Mouse (Mus musculus) forebrain, embryonic 13.5 days (tissue): ENCODE measurements around the gene Antxr1. TPM values are rescaled to one million over a fixed set of nuclear protein-coding genes. Genes with fewer than 3 reads are reported as not detected.

Source experiments
- ATAC-seq: fragments of 200-750 bp; cut with Nextera tagmentation; 2 replicates; pipeline ENCODE4 v1.8.0; 2017
- H3K27ac ChIP-seq: fragments of 300-500 bp; sonication (generic); 2 replicates; pipeline ENCODE4 v1.5.1; 2015; ENCODE audit warnings: inconsistent platforms, mild to moderate bottlenecking, moderate library complexity
- H3K27me3 ChIP-seq: fragments of 300-500 bp; sonication (generic); 2 replicates; pipeline ENCODE4 v1.6.1; 2015; ENCODE audit warnings: mild to moderate bottlenecking, inconsistent platforms
- H3K36me3 ChIP-seq: fragments of 300-500 bp; sonication (generic); 2 replicates; pipeline ENCODE4 v1.6.1; 2015; ENCODE audit warnings: mild to moderate bottlenecking, inconsistent platforms; ENCODE audit not compliant: poor library complexity, severe bottlenecking
- H3K4me1 ChIP-seq: fragments of 300-500 bp; sonication (generic); 2 replicates; pipeline ENCODE4 v1.6.1; 2015; ENCODE audit warnings: inconsistent platforms
- H3K4me2 ChIP-seq: fragments of 300-500 bp; sonication (generic); 2 replicates; pipeline ENCODE4 v1.6.1; 2015; ENCODE audit warnings: inconsistent platforms, mild to moderate bottlenecking, moderate library complexity
- H3K4me3 ChIP-seq: fragments of 300-500 bp; sonication (generic); 2 replicates; pipeline ENCODE4 v1.5.1; 2015; ENCODE audit warnings: mild to moderate bottlenecking, inconsistent platforms
- H3K9ac ChIP-seq: fragments of 300-500 bp; sonication (generic); 2 replicates; pipeline ENCODE4 v1.6.1; 2015; ENCODE audit warnings: mild to moderate bottlenecking, inconsistent platforms
- H3K9me3 ChIP-seq: fragments of 300-500 bp; sonication (generic); replicated peaks from 2 replicates; pipeline ENCODE4 v1.6.1; 2016; ENCODE audit warnings: inconsistent platforms
- whole genome bisulfite sequencing: fragments of 180-500 bp; shearing (Covaris S2); methylation state at CpG from one replicate; pipeline ENCODE4 v1.1.7; 2015; 5-methylcytosine and 5-hydroxymethylcytosine counted together
- polyA plus RNA-seq: library from polyadenylated mRNA; unstranded; fragments of >200 nt; fragmentation: Nextera tagmentation; extraction: Ambion mirVana; gene quantifications from 2 replicates; pipeline ENCODE4 v1.2.1, GENCODE M21; 2015

The Antxr1 gene
- polyA plus RNA-seq, 1 experiment from 2014 or later: 2.7 TPM

DNA sequence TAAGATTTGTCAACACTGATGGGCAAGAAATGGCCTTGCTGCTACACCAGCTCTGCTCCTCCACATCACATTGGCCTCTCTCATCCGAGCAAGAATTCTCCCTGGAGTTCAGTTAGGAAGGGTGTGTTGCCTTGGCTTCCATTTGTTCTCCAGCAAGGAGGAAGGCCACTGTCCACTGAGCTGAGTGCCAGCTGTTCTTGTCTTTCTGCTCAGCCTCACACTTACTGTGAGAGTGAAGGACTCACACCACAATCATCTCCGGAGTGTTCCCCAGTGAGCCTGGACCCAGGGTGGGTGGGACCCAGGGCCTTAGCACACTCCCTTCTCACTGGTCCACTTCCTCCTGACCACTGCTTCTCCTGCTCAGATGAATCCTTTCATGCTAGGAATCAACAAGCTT is 8.7 kb downstream of the Antxr1 start:
- WGBS: 90% methylated on average over 2 of the region's 2 CpGs
- Histone ChIP-seq H3K4me3 (no peak overlapping the region), H3K36me3 (no peaks in the 10 kb centered on the region), H3K4me2 (no peak overlapping the region), H3K9me3 (no peaks in the 10 kb centered on the region), H3K4me1 (peaks cover 5% of the 10 kb centered on the region), H3K27me3 (no peaks in the 10 kb centered on the region), H3K27ac (no peak overlapping the region), H3K9ac (no peak overlapping the region)
- no peak for ATAC-seq

DNA sequence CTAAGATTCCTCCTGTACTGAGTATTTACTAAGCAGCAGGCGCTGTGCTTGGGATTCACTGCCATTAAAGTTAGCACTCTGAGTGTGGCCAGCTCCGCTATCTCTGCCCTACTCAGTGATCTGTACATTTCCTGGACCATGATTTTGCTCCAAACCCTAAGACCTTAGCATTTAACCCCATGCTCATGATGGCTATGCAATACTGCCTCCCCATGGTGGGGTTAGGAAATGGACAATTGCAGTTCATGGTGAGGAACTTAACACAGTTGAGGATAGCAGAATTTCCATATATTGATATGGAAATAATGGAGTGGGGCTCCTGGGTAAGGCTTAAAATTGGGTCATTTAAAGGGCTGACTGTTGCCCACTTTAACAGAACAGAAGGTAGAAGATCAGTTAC is 12.2 kb downstream of the Antxr1 start:
- Histone ChIP-seq H3K36me3 (no peaks in the 10 kb centered on the region), H3K4me3 (no peak overlapping the region), H3K9ac (no peak overlapping the region), H3K27ac (no peak overlapping the region), H3K9me3 (no peaks in the 10 kb centered on the region), H3K4me2 (no peak overlapping the region), H3K4me1 (no peaks in the 10 kb centered on the region), H3K27me3 (no peaks in the 10 kb centered on the region)
- 88% methylated on average over 2 of the region's 2 CpGs for WGBS
- ATAC-seq: no peak

GRCm38 (mm10) chr6:87318651-87319050 is 17.0 kb downstream of the Antxr1 start:
- no peaks in the 10 kb centered on the region for H3K4me1 ChIP-seq
- no peaks in the 10 kb centered on the region for H3K36me3 ChIP-seq
- no peak for ATAC-seq
- H3K27ac ChIP-seq: no peak overlapping the region
- H3K4me3 ChIP-seq: no peak overlapping the region
- no peaks in the 10 kb centered on the region for H3K27me3 ChIP-seq
- no peak overlapping the region for H3K9ac ChIP-seq
- H3K4me2 ChIP-seq: no peak overlapping the region
- H3K9me3 ChIP-seq: no peaks in the 10 kb centered on the region
- 92% methylated on average over 7 of the region's 7 CpGs for WGBS

DNA sequence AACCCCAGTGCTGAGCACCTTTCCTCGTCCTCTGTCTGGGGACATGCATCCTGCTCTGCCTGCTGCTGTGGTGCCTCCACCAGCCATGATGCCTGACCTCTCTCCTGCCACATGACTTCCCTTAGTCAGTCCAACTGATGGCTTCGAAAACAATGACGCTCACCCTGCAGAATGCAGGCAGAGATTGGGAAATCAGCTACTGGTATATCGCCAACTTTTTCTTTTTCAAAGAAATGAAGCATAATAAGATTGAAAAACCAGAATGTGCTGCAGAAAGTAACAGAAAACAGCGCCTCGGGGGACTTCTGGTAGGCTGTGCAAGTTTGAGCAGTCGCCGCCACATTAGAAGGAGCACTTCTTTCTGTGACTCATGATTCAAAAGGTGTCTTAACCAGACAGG is 18.7 kb downstream of the Antxr1 start:
- Histone ChIP-seq H3K27me3 (no peaks in the 10 kb centered on the region), H3K4me2 (no peak overlapping the region), H3K36me3 (no peaks in the 10 kb centered on the region), H3K27ac (no peak overlapping the region), H3K4me3 (no peak overlapping the region), H3K4me1 (no peaks in the 10 kb centered on the region), H3K9me3 (no peaks in the 10 kb centered on the region), H3K9ac (no peak overlapping the region)
- ATAC-seq: no peak
- WGBS: 87% methylated on average over 8 of the region's 8 CpGs

DNA sequence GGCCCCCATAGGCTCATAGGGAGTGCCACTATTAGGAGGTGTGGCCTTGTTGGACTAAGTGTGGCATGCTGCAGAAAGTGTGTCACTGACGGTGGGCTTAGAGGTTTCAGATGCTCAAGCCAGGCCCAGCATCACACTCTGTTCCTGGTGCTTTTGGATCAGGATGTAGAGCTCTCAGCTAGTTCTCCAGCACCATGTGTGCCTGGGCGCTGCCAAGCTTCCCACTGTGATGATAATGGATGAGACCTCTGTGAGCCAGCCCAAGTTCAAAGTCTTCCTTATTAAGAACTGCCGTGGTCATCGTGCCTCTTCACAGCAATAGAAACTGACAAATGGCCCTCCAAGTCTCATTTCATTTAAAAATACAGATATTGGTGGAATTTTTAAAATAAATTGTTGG is 22.9 kb downstream of the Antxr1 start:
- Histone ChIP-seq H3K9ac (no peak overlapping the region), H3K27me3 (no peaks in the 10 kb centered on the region), H3K4me1 (no peaks in the 10 kb centered on the region), H3K9me3 (no peaks in the 10 kb centered on the region), H3K4me2 (no peak overlapping the region), H3K4me3 (no peak overlapping the region), H3K27ac (no peak overlapping the region), H3K36me3 (peaks cover under 1% of the 10 kb centered on the region; the same call in 1 of the 2 replicates)
- no peak for ATAC-seq
- WGBS: 85% methylated on average over 4 of the region's 4 CpGs

GRCm38 (mm10) chr6:87304486-87304885 is 31.1 kb downstream of the Antxr1 start:
- Histone ChIP-seq H3K4me1 (peaks cover 18% of the 10 kb centered on the region; the same call in 1 of the 2 replicates), H3K9ac (no peak overlapping the region), H3K9me3 (no peaks in the 10 kb centered on the region), H3K27ac (no peak overlapping the region), H3K36me3 (peaks cover 7% of the 10 kb centered on the region; the same call in 1 of the 2 replicates), H3K4me3 (no peak overlapping the region), H3K4me2 (no peak overlapping the region), H3K27me3 (no peaks in the 10 kb centered on the region)
- no peak for ATAC-seq
- WGBS: 92% methylated on average over 8 of the region's 8 CpGs

DNA sequence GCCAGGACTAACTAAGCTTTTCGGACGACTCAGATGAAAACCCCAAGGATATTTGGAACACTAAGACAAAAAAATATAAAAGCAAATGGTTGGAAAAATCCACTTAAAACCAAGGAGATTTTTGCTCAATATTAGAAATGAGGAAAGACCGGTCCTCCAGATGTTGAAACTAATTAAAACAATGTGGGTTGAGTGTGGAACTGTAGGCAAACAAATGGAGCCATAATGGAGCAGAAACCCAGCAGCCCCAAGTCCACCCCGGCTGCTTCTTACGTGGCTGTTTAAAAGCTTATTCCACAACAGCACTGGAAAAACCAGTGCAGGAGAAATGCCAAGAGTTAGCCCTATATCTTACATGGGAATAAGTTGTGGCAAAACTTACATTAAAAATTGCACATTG is 32.9 kb downstream of the Antxr1 start:
- Histone ChIP-seq H3K4me1 (peaks cover 19% of the 10 kb centered on the region; the same call in 1 of the 2 replicates), H3K9me3 (no peaks in the 10 kb centered on the region), H3K4me3 (no peak overlapping the region), H3K36me3 (peaks cover 6% of the 10 kb centered on the region; the same call in 1 of the 2 replicates), H3K27ac (no peak overlapping the region), H3K4me2 (no peak overlapping the region), H3K27me3 (no peaks in the 10 kb centered on the region), H3K9ac (no peak overlapping the region)
- WGBS: 72% methylated on average over 5 of the region's 5 CpGs
- no peak for ATAC-seq

GRCm38 (mm10) chr6:87301991-87302390 is 33.6 kb downstream of the Antxr1 start:
- no peak overlapping the region for H3K9ac ChIP-seq
- H3K4me2 ChIP-seq: no peak overlapping the region
- WGBS: 31% methylated on average over 4 of the region's 4 CpGs

DNA sequence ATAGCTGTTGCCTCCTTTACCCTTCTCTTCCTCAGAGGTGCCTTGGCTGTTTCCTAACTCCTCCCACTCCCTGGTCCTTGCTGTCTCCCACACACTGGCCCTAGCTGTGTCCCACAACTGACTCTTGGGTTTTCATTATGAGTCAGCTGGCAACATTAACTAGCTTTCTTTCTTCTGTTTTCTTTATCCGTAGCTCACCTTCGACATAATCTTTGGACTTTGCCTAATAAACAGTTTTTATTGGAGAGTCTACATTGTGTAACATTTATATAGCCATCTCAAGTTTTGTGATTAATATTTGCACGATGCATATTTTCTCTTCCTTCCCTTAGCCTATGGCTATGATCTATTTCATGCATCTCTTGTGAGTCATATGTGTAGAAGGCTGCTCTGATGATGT is 40.7 kb downstream of the Antxr1 start:
- 99% methylated on average over 3 of the region's 3 CpGs for WGBS

More at GRCm38 (mm10) chr6:87301991-87302390, 33.6 kb downstream of the Antxr1 start:
- H3K9me3 ChIP-seq: no peaks in the 10 kb centered on the region
- H3K4me1 ChIP-seq: peaks cover 19% of the 10 kb centered on the region; the same call in 1 of the 2 replicates
- ATAC-seq: no peak
- H3K27me3 ChIP-seq: no peaks in the 10 kb centered on the region
- no peak overlapping the region for H3K4me3 ChIP-seq
- no peak overlapping the region for H3K27ac ChIP-seq
- H3K36me3 ChIP-seq: no peaks in the 10 kb centered on the region; the same call in 1 of the 2 replicates

GRCm38 (mm10) chr6:87292911-87293851 is 42.4 kb downstream of the Antxr1 start:
- Histone ChIP-seq H3K36me3 (no peaks in the 10 kb centered on the region), H3K4me3 (no peak overlapping the region), H3K9ac (no peak overlapping the region), H3K9me3 (no peaks in the 10 kb centered on the region), H3K4me1 (no peaks in the 10 kb centered on the region), H3K27me3 (no peaks in the 10 kb centered on the region), H3K27ac (no peak overlapping the region), H3K4me2 (no peak overlapping the region)
- ATAC-seq: no peak
- WGBS: 90% methylated on average over 18 of the region's 18 CpGs

More for the DNA sequence above, 40.7 kb downstream of the Antxr1 start:
- no peak overlapping the region for H3K4me2 ChIP-seq
- no peak overlapping the region for H3K4me3 ChIP-seq
- ATAC-seq: no peak
- no peak overlapping the region for H3K27ac ChIP-seq
- no peaks in the 10 kb centered on the region for H3K27me3 ChIP-seq
- H3K9me3 ChIP-seq: no peaks in the 10 kb centered on the region
- H3K36me3 ChIP-seq: no peaks in the 10 kb centered on the region
- H3K4me1 ChIP-seq: peaks cover 6% of the 10 kb centered on the region; the same call in 1 of the 2 replicates
- H3K9ac ChIP-seq: no peak overlapping the region

- Histone ChIP-seq H3K36me3 (peaks cover 4% of the 10 kb centered on the region; the same call in 1 of the 2 replicates), H3K27me3 (no peaks in the 10 kb centered on the region), H3K9me3 (no peaks in the 10 kb centered on the region), H3K4me2 (no peak overlapping the region), H3K4me1 (peaks cover 5% of the 10 kb centered on the region; the same call in 1 of the 2 replicates), H3K9ac (no peak overlapping the region), H3K4me3 (no peak overlapping the region), H3K27ac (no peak overlapping the region)
- no peak for ATAC-seq
- 93% methylated on average over 6 of the region's 6 CpGs for WGBS
Measured at GRCm38 (mm10) chr6:87287251-87287650, 48.4 kb downstream of the Antxr1 start.

GRCm38 (mm10) chr6:87285365-87285749 is 50.3 kb downstream of the Antxr1 start:
- Histone ChIP-seq H3K4me3 (no peak overlapping the region), H3K27ac (no peak overlapping the region), H3K4me2 (no peak overlapping the region), H3K36me3 (peaks cover 4% of the 10 kb centered on the region; the same call in 1 of the 2 replicates), H3K9ac (no peak overlapping the region), H3K4me1 (peaks cover 9% of the 10 kb centered on the region; the same call in 1 of the 2 replicates), H3K27me3 (no peaks in the 10 kb centered on the region), H3K9me3 (no peaks in the 10 kb centered on the region)
- WGBS: 80% methylated on average over 7 of the region's 7 CpGs
- ATAC-seq: no peak
